Mouse (Mus musculus): ENCODE data around the gene Cd47.

DNA sequence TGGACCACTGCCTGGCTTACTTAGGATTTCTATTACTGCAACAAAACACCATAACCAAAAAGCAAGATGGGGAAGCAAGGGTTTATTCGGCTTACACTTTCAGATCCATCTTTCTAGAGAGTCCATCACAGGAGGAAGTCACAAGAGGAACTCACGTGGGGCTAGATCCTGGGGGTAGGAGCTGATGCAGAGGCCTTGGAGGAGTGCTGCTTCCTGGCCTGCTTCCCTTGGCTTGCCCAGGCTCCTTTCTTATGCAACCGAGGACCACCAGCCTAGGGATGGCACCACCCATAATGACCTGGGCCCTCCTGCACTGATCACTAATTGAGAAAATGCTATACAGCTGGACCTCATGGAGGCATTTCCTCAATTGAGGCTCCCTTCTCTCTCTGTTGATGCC, 16.6 kb downstream of the Cd47 start:
- TF ChIP-seq CTCF (IDR thresholded peaks at IDR 0.05; ENCODE audit: borderline replicate concordance, control insufficient read depth, extremely low read depth, insufficient read depth, low read length, poor library complexity) = no peak
- TF ChIP-seq POLR2A (IDR thresholded peaks at IDR 0.05; ENCODE audit: control insufficient read depth, extremely low read depth, insufficient read depth, low read length, poor library complexity) = no peak

Data from thymus, adult 2 months (tissue).